Mouse (Mus musculus): ENCODE measurements around the gene Agbl4.
A peak's percentile ranks its signal among the peaks of the same experiment; 100 is the strongest.

The Agbl4 gene

GRCm38 (mm10) chr4:111447918-111448317, 1050.5 kb downstream of the Agbl4 start:
- no peak for DNase-seq (ENCODE audit: low spot score in 2 of 2)

GRCm38 (mm10) chr4:111448586-111448985, 1051.1 kb downstream of the Agbl4 start:
- DNase-seq (ENCODE audit: low spot score in 2 of 2) = no peak

GRCm38 (mm10) chr4:111449442-111450199, 1052.2 kb downstream of the Agbl4 start:
- no peak for DNase-seq (ENCODE audit: low spot score in 2 of 2)

- DNase-seq (ENCODE audit: low spot score in 2 of 2) = no peak
Observed at GRCm38 (mm10) chr4:111451283-111451918, 1053.9 kb downstream of the Agbl4 start.

- no peak for DNase-seq (ENCODE audit: low spot score in 2 of 2)
Observed at GRCm38 (mm10) chr4:111452192-111452591, 1054.7 kb downstream of the Agbl4 start.

GRCm38 (mm10) chr4:111453275-111453674, 1055.8 kb downstream of the Agbl4 start:
- no peak for DNase-seq (ENCODE audit: low spot score in 2 of 2)

- no peak for DNase-seq (ENCODE audit: low spot score in 2 of 2)
Observed at GRCm38 (mm10) chr4:111455621-111456020, 1058.2 kb downstream of the Agbl4 start.

GRCm38 (mm10) chr4:111457568-111457967, 1060.1 kb downstream of the Agbl4 start:
- no peak for DNase-seq (ENCODE audit: low spot score in 2 of 2)

GRCm38 (mm10) chr4:111467293-111467773, 1069.9 kb downstream of the Agbl4 start:
- DNase-seq (ENCODE audit: low spot score in 2 of 2) = no peak

- no peak for DNase-seq (ENCODE audit: low spot score in 2 of 2)
Observed at GRCm38 (mm10) chr4:111467796-111468195, 1070.3 kb downstream of the Agbl4 start.

GRCm38 (mm10) chr4:111469847-111470246, 1072.4 kb downstream of the Agbl4 start:
- DNase-seq (ENCODE audit: low spot score in 2 of 2) = no peak

- no peak for DNase-seq (ENCODE audit: low spot score in 2 of 2)
Observed at GRCm38 (mm10) chr4:111471726-111472125, 1074.3 kb downstream of the Agbl4 start.

GRCm38 (mm10) chr4:111472511-111472910, 1075.0 kb downstream of the Agbl4 start:
- DNase-seq (ENCODE audit: low spot score in 2 of 2) = no peak

- no peak for DNase-seq (ENCODE audit: low spot score in 2 of 2)
Observed at GRCm38 (mm10) chr4:111473014-111473413, 1075.6 kb downstream of the Agbl4 start.

- DNase-seq (ENCODE audit: low spot score in 2 of 2) = no peak
Observed at GRCm38 (mm10) chr4:111475374-111475971, 1078.0 kb downstream of the Agbl4 start.

- DNase-seq (ENCODE audit: low spot score in 2 of 2) = no peak
Observed at GRCm38 (mm10) chr4:111477507-111477906, 1080.0 kb downstream of the Agbl4 start.

GRCm38 (mm10) chr4:111483499-111483898, 1086.0 kb downstream of the Agbl4 start:
- no peak for DNase-seq (ENCODE audit: low spot score in 2 of 2)

- no peak for DNase-seq (ENCODE audit: low spot score in 2 of 2)
Observed at GRCm38 (mm10) chr4:111485189-111485588, 1087.7 kb downstream of the Agbl4 start.

GRCm38 (mm10) chr4:111486187-111486586, 1088.7 kb downstream of the Agbl4 start:
- no peak for DNase-seq (ENCODE audit: low spot score in 2 of 2)

- no peak for DNase-seq (ENCODE audit: low spot score in 2 of 2)
Observed at GRCm38 (mm10) chr4:111487233-111487843, 1089.9 kb downstream of the Agbl4 start.

- no peak for DNase-seq (ENCODE audit: low spot score in 2 of 2)
Observed at GRCm38 (mm10) chr4:111493750-111494404, 1096.4 kb downstream of the Agbl4 start.

GRCm38 (mm10) chr4:111495949-111496348, 1098.5 kb downstream of the Agbl4 start:
- peak; percentile 70 to 82 for DNase-seq (ENCODE audit: low spot score in 2 of 2)

Data from frontal cortex, postnatal 25 days (tissue).